Mouse (Mus musculus) ES-Bruce4 (cell line): Measurements from ENCODE around the gene Clec2g.
"Not testable (repeated sequence)": the region's sequence is repeated elsewhere in the genome, so short reads cannot be mapped to it uniquely, and the experiment has no call there.

Source experiments
- CTCF ChIP-seq: IDR thresholded peaks from one replicate; pipeline ENCODE4 v1.8.1; 2011; ENCODE audit warnings: low read depth, low read length
- EP300 ChIP-seq: IDR thresholded peaks from 2 replicates; pipeline ENCODE4 v1.6.1; 2011; ENCODE audit warnings: low read depth, low read length; ENCODE audit not compliant: insufficient read depth
- POLR2A ChIP-seq: IDR thresholded peaks from one replicate; pipeline ENCODE4 v1.8.1; 2011; ENCODE audit warnings: low read length; ENCODE audit not compliant: insufficient read depth

- TF ChIP-seq EP300, CTCF, POLR2A: not testable (repeated sequence)
Observed at GRCm38 (mm10) chr6:129009846-129010504, 75.8 kb downstream of the Clec2g start.
